Comparison of ENCODE assay signal across 23 mouse cellular contexts in genomic region chr9:17454397-17454796, GRCm38 (mm10).
DNase-seq lines count a peak whose midpoint lies in the region; ATAC-seq lines count a peak whose summit lies in the region.
"Had no signal": no experiment of that assay in that cellular context is flagged by ENCODE, and none has a peak within 500 bp of the region (broad histone marks: within the 10 kb centered on the region; RNA-seq: fewer than 3 reads in every experiment).

No protein-coding gene starts in this region.

- no peak overlapping the region for H3K4me3 ChIP-seq in kidney, embryonic 14.5 days (ENCODE audit: low read length)
- H3K4me3 ChIP-seq in neural tube, embryonic 13.5 days, result no peak overlapping the region
- no peak overlapping the region for H3K4me3 ChIP-seq in neural tube, embryonic 15.5 days (replicated peaks)
- H3K4me3 ChIP-seq: embryonic facial prominence, embryonic 10.5 days; embryonic facial prominence, embryonic 13.5 days; erythroblast, embryonic 14.5 days; forebrain, embryonic 12.5 days; forebrain, embryonic 15.5 days; hindbrain, embryonic 12.5 days; hindbrain, embryonic 15.5 days had no signal

- no peak overlapping the region for H3K9ac ChIP-seq in kidney, embryonic 14.5 days (ENCODE audit: low read depth, low read length)
- no peak overlapping the region for H3K9ac ChIP-seq in neural tube, embryonic 13.5 days
- no peak overlapping the region for H3K9ac ChIP-seq in neural tube, embryonic 15.5 days (replicated peaks)
- H3K9ac ChIP-seq: embryonic facial prominence, embryonic 13.5 days; forebrain, embryonic 12.5 days; forebrain, embryonic 15.5 days; hindbrain, embryonic 12.5 days; hindbrain, embryonic 15.5 days had no signal

- no peak overlapping the region for H3K4me2 ChIP-seq in kidney, embryonic 14.5 days (replicated peaks; ENCODE audit: low read depth, low read length)
- H3K4me2 ChIP-seq in neural tube, embryonic 13.5 days, result no peak overlapping the region
- no peak overlapping the region for H3K4me2 ChIP-seq in neural tube, embryonic 15.5 days
- H3K4me2 ChIP-seq: embryonic facial prominence, embryonic 13.5 days; forebrain, embryonic 12.5 days; forebrain, embryonic 15.5 days; heart, embryonic 11.5 days; hindbrain, embryonic 12.5 days; hindbrain, embryonic 15.5 days had no signal

- H3K4me1 ChIP-seq in kidney, embryonic 14.5 days (ENCODE audit: control insufficient read depth, insufficient read depth, low read length), result no peaks in the 10 kb centered on the region
- H3K4me1 ChIP-seq in neural tube, embryonic 13.5 days (replicated peaks), result no peaks in the 10 kb centered on the region
- H3K4me1 ChIP-seq in neural tube, embryonic 15.5 days, result no peaks in the 10 kb centered on the region
- H3K4me1 ChIP-seq: embryonic facial prominence, embryonic 10.5 days; embryonic facial prominence, embryonic 13.5 days; forebrain, embryonic 12.5 days; forebrain, embryonic 15.5 days; hindbrain, embryonic 12.5 days; hindbrain, embryonic 15.5 days had no signal

- intact Hi-C loops in gastrocnemius, postnatal 14 days (cut with DNase I; ENCODE audit: low total_unique reads), result no loop called here

- ATAC-seq in kidney, embryonic 14.5 days (ENCODE audit: low FRiP score, low TSS enrichment), result 0 out of 2 replicates have a peak, but pooled peaks have one; percentile 64
- ATAC-seq in neural tube, embryonic 13.5 days (ENCODE audit: low read depth), result peak; percentile 19; the same call in 1 of the 2 replicates
- ATAC-seq in neural tube, embryonic 15.5 days (ENCODE audit: low FRiP score), result no peak
- ATAC-seq: CD4-positive, CD25-positive, alpha-beta regulatory T cell, adult 4 months; forebrain, embryonic 15.5 days had no signal

- 26% methylated on average over 2 of the region's 2 CpGs for WGBS in kidney, embryonic 14.5 days
- 48% methylated on average over 2 of the region's 2 CpGs for WGBS in neural tube, embryonic 13.5 days
- 54% methylated on average over 2 of the region's 2 CpGs for WGBS in neural tube, embryonic 15.5 days

- H3K27me3 ChIP-seq in kidney, embryonic 14.5 days (ENCODE audit: control insufficient read depth, insufficient read depth, low read length), result no peaks in the 10 kb centered on the region
- H3K27me3 ChIP-seq in neural tube, embryonic 13.5 days, result no peaks in the 10 kb centered on the region
- no peaks in the 10 kb centered on the region for H3K27me3 ChIP-seq in neural tube, embryonic 15.5 days (replicated peaks)
- H3K27me3 ChIP-seq: embryonic facial prominence, embryonic 13.5 days; forebrain, embryonic 12.5 days; forebrain, embryonic 15.5 days; hindbrain, embryonic 12.5 days; hindbrain, embryonic 15.5 days had no signal

- H3K36me3 ChIP-seq in kidney, embryonic 14.5 days (ENCODE audit: control insufficient read depth, insufficient read depth, low read length), result no peaks in the 10 kb centered on the region
- H3K36me3 ChIP-seq in neural tube, embryonic 13.5 days, result no peaks in the 10 kb centered on the region
- no peaks in the 10 kb centered on the region for H3K36me3 ChIP-seq in neural tube, embryonic 15.5 days
- H3K36me3 ChIP-seq: embryonic facial prominence, embryonic 10.5 days; embryonic facial prominence, embryonic 13.5 days; forebrain, embryonic 12.5 days; forebrain, embryonic 15.5 days; hindbrain, embryonic 12.5 days; hindbrain, embryonic 15.5 days had no signal

- DNase-seq in kidney, postnatal 25 days, result no peak
- peak; percentile 28 for DNase-seq in mesoderm, embryonic 11.5 days (ENCODE audit: low read depth, low spot score)
- no peak for DNase-seq in gastrocnemius, postnatal 14 days
- DNase-seq: adrenal gland, adult 2 months; adrenal gland, postnatal 14 days; cerebellum, adult 11 months; cerebellum, adult 2 months; cerebellum, adult 9-11 months; cerebellum, postnatal 25 days; gastrocnemius, postnatal 10 days; heart, adult 11 months had no signal

- no peak overlapping the region for H3K27ac ChIP-seq in kidney, embryonic 14.5 days (ENCODE audit: low read depth, low read length)
- no peak overlapping the region for H3K27ac ChIP-seq in neural tube, embryonic 13.5 days (replicated peaks)
- H3K27ac ChIP-seq in neural tube, embryonic 15.5 days (replicated peaks), result no peak overlapping the region
- H3K27ac ChIP-seq: embryonic facial prominence, embryonic 10.5 days; embryonic facial prominence, embryonic 13.5 days; forebrain, embryonic 12.5 days; forebrain, embryonic 15.5 days; hindbrain, embryonic 12.5 days; hindbrain, embryonic 15.5 days had no signal

- no peaks in the 10 kb centered on the region for H3K9me3 ChIP-seq in kidney, embryonic 14.5 days (ENCODE audit: control insufficient read depth, low read length)
- no peaks in the 10 kb centered on the region for H3K9me3 ChIP-seq in neural tube, embryonic 13.5 days
- H3K9me3 ChIP-seq in neural tube, embryonic 15.5 days (replicated peaks), result no peaks in the 10 kb centered on the region
- H3K9me3 ChIP-seq: embryonic facial prominence, embryonic 10.5 days; embryonic facial prominence, embryonic 13.5 days; forebrain, embryonic 12.5 days; forebrain, embryonic 15.5 days; hindbrain, embryonic 12.5 days; hindbrain, embryonic 15.5 days had no signal
